Mouse (Mus musculus) right cerebral cortex, postnatal 36 days (tissue): ENCODE measurements around the gene Tmem91.

Source experiments
- DNase-seq, 2 experiments: peaks; one replicate each; pipeline ENCODE4 v3.0.0; 2022; ENCODE audit warnings: low spot score in 2 of 2, mixed read lengths in 1 of 2

The Tmem91 gene

GRCm38 (mm10) chr7:25699851-25700250 is 24.9 kb upstream of the Tmem91 start:
- no peak for DNase-seq

GRCm38 (mm10) chr7:25694104-25694503 is 19.1 kb upstream of the Tmem91 start:
- no peak for DNase-seq

- no peak for DNase-seq
Observed at GRCm38 (mm10) chr7:25690051-25690450, 15.1 kb upstream of the Tmem91 start.

- DNase-seq: no peak
Observed at GRCm38 (mm10) chr7:25689603-25690021, 14.6 kb upstream of the Tmem91 start.

GRCm38 (mm10) chr7:25688810-25689586 is 14.0 kb upstream of the Tmem91 start:
- DNase-seq: no peak

- no peak for DNase-seq
Observed at GRCm38 (mm10) chr7:25687811-25688401, 12.9 kb upstream of the Tmem91 start.

- DNase-seq: no peak
Observed at GRCm38 (mm10) chr7:25686680-25687531, 11.9 kb upstream of the Tmem91 start, which contains the start of gene Tgfb1. Gene Tgfb1 (plus strand): TSS chr7:25687002.

GRCm38 (mm10) chr7:25685926-25686470 is 11.0 kb upstream of the Tmem91 start:
- no peak for DNase-seq

GRCm38 (mm10) chr7:25684659-25685058 is 9.7 kb upstream of the Tmem91 start:
- DNase-seq: no peak

GRCm38 (mm10) chr7:25683474-25684180 is 8.7 kb upstream of the Tmem91 start:
- DNase-seq: no peak

- no peak for DNase-seq
Observed at GRCm38 (mm10) chr7:25681341-25682231, 6.6 kb upstream of the Tmem91 start.

- DNase-seq: peak; percentile 91 to 92
Observed at GRCm38 (mm10) chr7:25680514-25681258, 5.7 kb upstream of the Tmem91 start, which contains the start of gene B9d2. Gene B9d2 (plus strand): TSS chr7:25680780.

GRCm38 (mm10) chr7:25679971-25680370 is 5.0 kb upstream of the Tmem91 start:
- no peak for DNase-seq

GRCm38 (mm10) chr7:25677013-25677412 is 2.0 kb upstream of the Tmem91 start:
- no peak for DNase-seq

- DNase-seq: peak; percentile 85 to 88
Observed at GRCm38 (mm10) chr7:25676085-25676781, 1.3 kb upstream of the Tmem91 start.

- no peak for DNase-seq
Observed at GRCm38 (mm10) chr7:25675405-25675804, 439 bp upstream of the Tmem91 start.

GRCm38 (mm10) chr7:25674297-25674696 is 669 bp downstream of the Tmem91 start:
- DNase-seq: no peak

GRCm38 (mm10) chr7:25672442-25672841 is 2.5 kb downstream of the Tmem91 start:
- DNase-seq: no peak

- no peak for DNase-seq
Observed at GRCm38 (mm10) chr7:25671686-25672085, 3.3 kb downstream of the Tmem91 start.
